Mouse (Mus musculus) forebrain, embryonic 11.5 days (tissue): ENCODE results near the gene Mgea5. TPM values are rescaled to one million over a fixed set of nuclear protein-coding genes. Genes with fewer than 3 reads are reported as not detected.

Source experiments
- ATAC-seq: fragments of 200-750 bp; cut with Nextera tagmentation; replicated peaks from 2 replicates; pipeline ENCODE4 v1.8.0; 2017; ENCODE audit warnings: moderate TSS enrichment; ENCODE audit not compliant: low FRiP score
- DNase-seq: peaks from one replicate; pipeline ENCODE4 v3.0.0-alpha.2; 2017; ENCODE audit warnings: low spot score
- H3K27ac ChIP-seq: fragments of 300-500 bp; sonication (generic); 2 replicates; pipeline ENCODE4 v1.5.1; 2014; ENCODE audit warnings: low read depth, low read length
- H3K27me3 ChIP-seq: fragments of 300-500 bp; sonication (generic); 2 replicates; pipeline ENCODE4 v1.6.1; 2014; ENCODE audit warnings: mild to moderate bottlenecking, low read length, mixed read lengths; ENCODE audit not compliant: control insufficient read depth, insufficient read depth
- H3K36me3 ChIP-seq: fragments of 300-500 bp; sonication (generic); 2 replicates; pipeline ENCODE4 v1.6.1; 2014; ENCODE audit warnings: mild to moderate bottlenecking, low read length, moderate library complexity, mixed read lengths; ENCODE audit not compliant: control insufficient read depth, insufficient read depth
- H3K4me1 ChIP-seq: fragments of 300-500 bp; sonication (generic); replicated peaks from 2 replicates; pipeline ENCODE4 v1.6.1; 2014; ENCODE audit warnings: low read length, mixed read lengths; ENCODE audit not compliant: control insufficient read depth, insufficient read depth
- H3K4me2 ChIP-seq: fragments of 300-500 bp; sonication (generic); 2 replicates; pipeline ENCODE4 v1.6.1; 2014; ENCODE audit warnings: low read depth, mild to moderate bottlenecking, low read length, moderate library complexity, mixed read lengths; ENCODE audit not compliant: severe bottlenecking
- H3K4me3 ChIP-seq: fragments of 300-500 bp; sonication (generic); 2 replicates; pipeline ENCODE4 v1.5.1; 2014; ENCODE audit warnings: low read depth, low read length
- H3K9ac ChIP-seq: fragments of 300-500 bp; sonication (generic); 2 replicates; pipeline ENCODE4 v1.6.1; 2014; ENCODE audit warnings: low read length
- H3K9me3 ChIP-seq: fragments of 300-500 bp; sonication (generic); 2 replicates; pipeline ENCODE4 v1.6.1; 2016; ENCODE audit warnings: low read length, mixed read lengths; ENCODE audit not compliant: control insufficient read depth
- WGBS: fragments of 180-500 bp; shearing (Covaris S2); extraction: QIAGEN DNeasy Blood & Tissue Kit; methylation state at CpG from one replicate; pipeline ENCODE4 v1.1.7; 2014; 5-methylcytosine and 5-hydroxymethylcytosine counted together
- polyA plus RNA-seq: library from polyadenylated mRNA; unstranded; fragments of >200 nt; fragmentation: Nextera tagmentation; extraction: Ambion mirVana; gene quantifications from 2 replicates; pipeline ENCODE4 v1.2.1, GENCODE M21; 2014

The Mgea5 gene
- polyA plus RNA-seq, 1 experiment from 2014 or later, result 88.9 TPM

DNA sequence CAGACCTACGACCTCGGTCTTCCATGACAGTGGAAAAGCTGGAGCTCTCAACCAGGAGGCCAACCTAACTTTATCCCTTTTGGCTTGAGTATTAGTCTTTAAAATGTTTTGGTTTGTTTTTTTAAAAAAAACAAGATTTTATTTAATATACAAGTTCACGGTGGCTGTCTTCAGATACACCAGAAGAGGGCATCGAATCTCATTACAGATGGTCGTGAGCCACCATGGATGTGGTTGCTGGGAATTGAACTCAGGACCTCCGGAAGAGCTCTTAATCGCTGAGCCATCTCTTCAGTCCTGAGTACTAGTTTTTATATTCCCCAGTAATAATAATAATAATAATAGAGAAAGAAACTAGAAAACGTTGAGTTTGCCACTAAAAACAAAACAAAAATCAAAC lies 2.0 kb downstream of the Mgea5 start:
- DNase-seq (peak; percentile 40), ATAC-seq (no peak)
- WGBS, result 67% methylated on average over 8 of the region's 8 CpGs
- Histone ChIP-seq H3K9ac (no peak overlapping the region), H3K4me3 (peak overlapping the region; percentile 89), H3K4me2 (peak overlapping the region; percentile 75), H3K27me3 (no peaks in the 10 kb centered on the region), H3K4me1 (peaks cover 8% of the 10 kb centered on the region; the same call in 1 of the 2 replicates), H3K36me3 (no peaks in the 10 kb centered on the region; the same call in 1 of the 2 replicates), H3K9me3 (no peaks in the 10 kb centered on the region), H3K27ac (no peak overlapping the region)

DNA sequence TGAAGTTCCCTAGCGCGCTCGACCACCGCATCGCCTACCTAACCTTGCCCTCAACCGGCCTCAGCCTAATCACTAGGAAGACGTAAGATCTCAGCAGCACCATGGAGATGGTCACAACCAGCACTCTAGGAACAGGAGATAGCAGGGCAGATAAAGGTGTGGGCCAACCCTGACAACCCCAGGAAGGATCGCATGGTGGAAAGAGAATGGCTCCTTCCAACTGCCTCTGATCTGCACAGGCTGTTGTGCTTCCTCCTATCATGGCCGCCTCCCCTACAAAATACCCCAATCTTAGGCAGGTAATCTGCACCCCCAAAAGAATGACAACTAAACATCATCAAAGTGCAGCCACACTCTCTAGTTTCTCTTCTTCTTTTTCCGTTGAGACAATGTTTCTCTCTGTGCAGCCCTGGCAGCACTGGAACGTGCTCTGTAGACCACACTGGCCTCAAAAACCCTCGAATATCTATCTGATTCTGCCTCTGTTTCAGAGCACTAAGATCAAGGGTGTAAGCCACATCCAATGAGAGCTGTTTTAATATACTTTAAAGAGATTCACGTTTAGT lies 3.2 kb downstream of the Mgea5 start:
- peaks cover 6% of the 10 kb centered on the region; the same call in 1 of the 2 replicates for H3K36me3 ChIP-seq
- peaks cover 8% of the 10 kb centered on the region; the same call in 1 of the 2 replicates for H3K4me1 ChIP-seq
- H3K27me3 ChIP-seq, result no peaks in the 10 kb centered on the region
- no peak overlapping the region for H3K27ac ChIP-seq
- no peak overlapping the region for H3K9ac ChIP-seq
- ATAC-seq (no peak), DNase-seq (no peak)
- no peak overlapping the region for H3K4me2 ChIP-seq
- H3K9me3 ChIP-seq, result no peaks in the 10 kb centered on the region
- no peak overlapping the region for H3K4me3 ChIP-seq
- WGBS, result 93% methylated on average over 13 of the region's 13 CpGs

DNA sequence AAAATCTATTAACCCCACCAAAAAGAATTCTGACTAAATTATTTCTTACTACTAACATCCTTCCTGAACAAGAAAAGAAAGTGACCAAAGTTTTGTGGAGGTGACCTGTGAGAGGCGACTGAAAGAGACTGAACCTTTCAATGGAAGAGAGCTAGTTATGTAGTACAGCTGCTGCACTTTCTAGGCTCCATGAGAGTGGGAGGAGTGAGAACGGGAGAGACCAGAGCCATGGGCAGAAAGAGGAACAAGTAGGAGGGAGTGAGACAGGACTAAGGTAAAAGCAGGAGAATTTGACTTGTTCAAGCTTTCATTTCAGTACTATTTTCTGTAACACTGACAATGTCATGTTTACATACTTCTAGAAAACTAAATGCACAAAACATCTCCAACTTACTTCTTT lies 8.2 kb downstream of the Mgea5 start:
- no peaks in the 10 kb centered on the region for H3K27me3 ChIP-seq
- DNase-seq (no peak), ATAC-seq (no peak)
- no peak overlapping the region for H3K27ac ChIP-seq
- H3K9ac ChIP-seq, result no peak overlapping the region
- H3K4me2 ChIP-seq, result no peak overlapping the region
- no peaks in the 10 kb centered on the region for H3K9me3 ChIP-seq
- WGBS, result 74% methylated on average over 2 of the region's 2 CpGs
- peaks cover 14% of the 10 kb centered on the region; the same call in 1 of the 2 replicates for H3K36me3 ChIP-seq
- no peak overlapping the region for H3K4me3 ChIP-seq
- H3K4me1 ChIP-seq, result peaks cover 2% of the 10 kb centered on the region; the same call in 1 of the 2 replicates

DNA sequence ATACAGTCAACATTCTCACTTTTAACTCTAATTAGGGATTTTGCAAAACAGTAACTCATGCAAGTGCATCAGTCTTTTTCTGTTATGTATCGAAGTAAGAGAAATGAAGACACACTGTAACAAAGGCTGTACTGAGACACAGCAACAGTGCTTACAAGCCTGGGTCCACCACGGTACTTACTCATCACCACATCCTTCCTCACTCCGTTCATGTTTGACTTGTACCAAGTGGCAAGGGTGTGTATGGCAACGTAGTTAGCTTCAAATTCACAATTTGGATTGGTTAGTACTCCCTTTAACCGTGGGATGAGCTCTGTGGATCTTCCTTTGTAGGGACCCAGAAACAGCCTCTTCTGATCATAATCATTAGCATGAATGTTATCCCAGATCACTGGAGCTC lies 12.1 kb downstream of the Mgea5 start:
- peaks cover 37% of the 10 kb centered on the region for H3K36me3 ChIP-seq
- WGBS, result 93% methylated on average over 5 of the region's 5 CpGs

DNA sequence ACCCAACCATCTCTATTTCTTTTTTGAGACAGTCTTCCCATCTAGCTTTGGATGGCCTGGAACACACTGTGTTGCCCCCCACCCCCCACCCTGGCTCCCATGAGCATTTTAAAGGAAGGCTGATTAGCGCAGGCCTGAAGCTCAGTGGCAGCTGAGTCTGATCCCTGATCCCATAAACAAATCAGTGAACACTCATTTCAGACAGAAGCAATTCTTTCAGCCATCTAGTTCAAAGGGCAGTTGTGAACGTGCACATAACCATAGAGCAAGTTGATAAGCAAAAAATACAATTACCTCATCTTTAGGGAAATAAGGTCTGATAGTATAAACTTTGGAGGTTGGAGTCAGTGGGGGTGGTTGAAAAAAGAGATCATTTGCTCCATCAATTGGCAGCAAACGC lies 22.8 kb downstream of the Mgea5 start:
- Histone ChIP-seq H3K36me3 (peaks cover 42% of the 10 kb centered on the region), H3K9me3 (no peaks in the 10 kb centered on the region), H3K27ac (no peak overlapping the region), H3K4me1 (no peaks in the 10 kb centered on the region), H3K4me2 (no peak overlapping the region), H3K27me3 (no peaks in the 10 kb centered on the region), H3K9ac (no peak overlapping the region), H3K4me3 (no peak overlapping the region)
- peak; percentile 15 for DNase-seq
- WGBS, result 93% methylated on average over 3 of the region's 3 CpGs
- no peak for ATAC-seq

More for the DNA sequence above, 12.1 kb downstream of the Mgea5 start:
- no peak overlapping the region for H3K9ac ChIP-seq
- H3K27me3 ChIP-seq, result no peaks in the 10 kb centered on the region
- H3K4me2 ChIP-seq, result no peak overlapping the region
- no peak overlapping the region for H3K27ac ChIP-seq
- no peaks in the 10 kb centered on the region for H3K9me3 ChIP-seq
- H3K4me3 ChIP-seq, result no peak overlapping the region
- ATAC-seq (no peak), DNase-seq (no peak)
- no peaks in the 10 kb centered on the region for H3K4me1 ChIP-seq

DNA sequence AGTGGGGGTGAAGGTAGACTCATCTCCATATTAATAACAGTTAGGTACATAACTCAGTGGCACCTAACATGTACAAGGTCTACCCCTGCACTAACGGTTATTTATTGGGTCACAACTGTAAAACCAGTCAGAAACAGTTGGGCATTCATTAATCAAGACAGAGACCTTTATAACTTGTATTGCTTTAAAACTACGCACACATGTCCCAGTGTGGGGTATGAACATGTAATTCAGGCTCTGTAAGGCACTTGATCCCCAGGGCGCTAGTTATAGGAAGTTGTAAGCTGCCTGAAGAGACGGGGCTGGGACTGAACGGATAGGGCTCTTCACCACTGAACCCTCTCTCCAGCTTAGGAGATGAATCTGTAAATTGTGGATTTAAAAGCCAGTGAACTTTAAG lies 25.0 kb downstream of the Mgea5 start:
- no peak for ATAC-seq
- 97% methylated on average over 5 of the region's 5 CpGs for WGBS

DNA sequence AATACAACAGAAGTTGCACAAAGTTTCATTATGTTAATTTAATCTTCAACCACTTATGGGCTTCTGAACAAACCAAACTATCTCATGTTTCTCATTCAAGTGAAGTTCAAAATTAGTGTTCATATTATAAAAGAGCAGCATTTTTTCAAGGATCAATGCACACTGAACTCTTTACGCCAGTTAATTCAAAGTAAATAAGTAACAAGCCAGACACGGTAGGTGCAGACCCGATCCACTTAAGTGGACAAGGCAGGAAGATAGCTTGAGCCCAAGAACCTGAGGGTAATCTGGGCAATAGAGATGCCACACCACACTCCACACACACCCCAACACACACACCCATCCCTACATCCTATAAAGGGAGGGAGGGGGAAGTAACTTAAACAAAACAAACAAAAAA lies 30.1 kb downstream of the Mgea5 start:
- H3K4me3 ChIP-seq, result no peak overlapping the region
- no peaks in the 10 kb centered on the region for H3K27me3 ChIP-seq
- no peak for DNase-seq
- H3K9me3 ChIP-seq, result no peaks in the 10 kb centered on the region
- peaks cover 25% of the 10 kb centered on the region for H3K36me3 ChIP-seq
- peaks cover 3% of the 10 kb centered on the region; the same call in 1 of the 2 replicates for H3K4me1 ChIP-seq
- no peak overlapping the region for H3K27ac ChIP-seq
- ATAC-seq, result no peak
- no peak overlapping the region for H3K9ac ChIP-seq
- no peak overlapping the region for H3K4me2 ChIP-seq
- 93% methylated on average over 3 of the region's 3 CpGs for WGBS

More for the DNA sequence above, 25.0 kb downstream of the Mgea5 start:
- no peaks in the 10 kb centered on the region for H3K4me1 ChIP-seq
- DNase-seq, result peak; percentile 13
- no peak overlapping the region for H3K9ac ChIP-seq
- H3K4me3 ChIP-seq, result no peak overlapping the region
- H3K27me3 ChIP-seq, result no peaks in the 10 kb centered on the region
- H3K9me3 ChIP-seq, result no peaks in the 10 kb centered on the region
- no peak overlapping the region for H3K27ac ChIP-seq
- H3K4me2 ChIP-seq, result no peak overlapping the region
- peaks cover 37% of the 10 kb centered on the region for H3K36me3 ChIP-seq

DNA sequence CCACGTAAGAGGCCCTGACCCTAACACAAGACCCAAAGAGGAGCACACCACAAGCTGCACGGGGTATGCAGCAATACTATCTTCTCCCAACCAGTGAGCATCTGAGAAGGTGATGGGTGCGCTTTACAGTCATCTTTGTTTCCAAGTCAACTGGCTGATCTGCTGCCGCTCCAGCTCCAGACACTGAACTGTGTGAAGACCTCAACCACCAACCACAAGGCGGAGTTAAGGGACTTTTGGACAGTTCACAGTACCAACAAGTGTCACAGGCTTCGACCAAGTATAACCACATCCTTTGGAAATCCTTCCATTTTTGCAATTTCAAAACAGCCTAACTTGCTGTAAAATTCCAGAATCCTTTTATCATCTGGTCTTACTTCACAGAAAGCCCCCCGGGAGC lies 31.8 kb downstream of the Mgea5 start:
- peaks cover 4% of the 10 kb centered on the region for H3K27me3 ChIP-seq
- H3K4me1 ChIP-seq, result peaks cover 12% of the 10 kb centered on the region
- no peak overlapping the region for H3K4me2 ChIP-seq
- H3K9me3 ChIP-seq, result no peaks in the 10 kb centered on the region
- H3K36me3 ChIP-seq, result peaks cover 9% of the 10 kb centered on the region
- no peak overlapping the region for H3K9ac ChIP-seq
- WGBS, result 93% methylated on average over 7 of the region's 7 CpGs
- ATAC-seq (no peak), DNase-seq (peak; percentile 38)
- H3K27ac ChIP-seq, result no peak overlapping the region
- H3K4me3 ChIP-seq, result no peak overlapping the region
